Mouse (Mus musculus): ENCODE data around the gene Dctd.

DNA sequence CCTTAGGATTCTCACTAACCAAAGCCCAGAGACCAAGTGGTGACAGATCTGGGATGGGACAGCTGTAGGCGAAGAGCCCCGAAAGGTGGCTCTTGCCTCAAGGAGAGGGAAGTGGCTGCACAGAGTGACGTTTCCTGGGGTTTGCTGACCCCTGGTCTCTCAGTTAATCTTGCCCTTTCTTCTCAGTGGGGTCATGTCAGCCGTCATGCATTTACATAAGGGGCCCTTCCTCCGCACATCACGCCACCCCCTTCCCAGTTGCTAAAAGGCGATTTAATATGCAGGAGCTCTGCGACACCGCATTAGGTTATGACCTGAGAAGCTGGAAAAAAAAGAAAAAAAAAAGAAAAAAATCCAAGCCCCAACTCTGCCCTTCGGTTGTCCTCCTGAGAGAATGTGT lies 58.8 kb downstream of the Dctd start:
- no peak for TF ChIP-seq GATA2 (IDR thresholded peaks at IDR 0.05; ENCODE audit: borderline replicate concordance, low read depth, low read length)
- TF ChIP-seq CTCF (IDR thresholded peaks at IDR 0.05; ENCODE audit: low read depth, low read length) = no peak
- TF ChIP-seq GATA1 (IDR thresholded peaks at IDR 0.05; ENCODE audit: borderline replicate concordance, low read length) = no peak
- TF ChIP-seq TAL1 (conservative IDR thresholded peaks at IDR 0.05; ENCODE audit: low read depth, low read length) = no peak
- no peak for TF ChIP-seq POLR2AphosphoS5 (IDR thresholded peaks at IDR 0.05; ENCODE audit: insufficient replicate concordance, low read depth, low read length)
